Mouse (Mus musculus) embryonic facial prominence, embryonic 14.5 days (tissue): ENCODE measurements around the gene Nrxn3. TPM values are rescaled to one million over a fixed set of nuclear protein-coding genes. Genes with fewer than 3 reads are reported as not detected.

Experiments used
- ATAC-seq: fragments of 200-750 bp; cut with Nextera tagmentation; 2 replicates; pipeline ENCODE4 v1.8.0; 2017; ENCODE audit warnings: low read depth, moderate number of reproducible peaks, moderate TSS enrichment
- DNase-seq: peaks from one replicate; pipeline ENCODE4 v3.0.0-alpha.2; 2015; ENCODE audit warnings: low spot score
- H3K27ac ChIP-seq: fragments of 300-500 bp; sonication (generic); replicated peaks from 2 replicates; pipeline ENCODE4 v1.5.1; 2014; ENCODE audit warnings: low read depth, mild to moderate bottlenecking, low read length, moderate library complexity
- H3K27me3 ChIP-seq: fragments of 300-500 bp; sonication (generic); replicated peaks from 2 replicates; pipeline ENCODE4 v1.6.1; 2014; ENCODE audit warnings: low read length; ENCODE audit not compliant: control insufficient read depth, insufficient read depth
- H3K36me3 ChIP-seq: fragments of 300-500 bp; sonication (generic); 2 replicates; pipeline ENCODE4 v1.6.1; 2014; ENCODE audit warnings: low read length, mixed read lengths; ENCODE audit not compliant: control insufficient read depth, insufficient read depth
- H3K4me1 ChIP-seq: fragments of 300-500 bp; sonication (generic); 2 replicates; pipeline ENCODE4 v1.6.1; 2014; ENCODE audit warnings: antibody characterized with exemption, low read length; ENCODE audit not compliant: control insufficient read depth, insufficient read depth
- H3K4me2 ChIP-seq: fragments of 300-500 bp; sonication (generic); 2 replicates; pipeline ENCODE4 v1.6.1; 2014; ENCODE audit warnings: low read depth, mild to moderate bottlenecking, low read length, moderate library complexity, mixed read lengths
- H3K4me3 ChIP-seq: fragments of 300-500 bp; sonication (generic); 2 replicates; pipeline ENCODE4 v1.5.1; 2014; ENCODE audit warnings: low read depth, mild to moderate bottlenecking, low read length
- H3K9ac ChIP-seq: fragments of 300-500 bp; sonication (generic); 2 replicates; pipeline ENCODE4 v1.6.1; 2014; ENCODE audit warnings: low read depth, mild to moderate bottlenecking, low read length, moderate library complexity, mixed read lengths
- H3K9me3 ChIP-seq: fragments of 300-500 bp; sonication (generic); 2 replicates; pipeline ENCODE4 v1.6.1; 2016; ENCODE audit warnings: low read length; ENCODE audit not compliant: control insufficient read depth
- WGBS: fragments of 180-500 bp; shearing (Covaris S2); extraction: QIAGEN DNeasy Blood & Tissue Kit; methylation state at CpG from one replicate; pipeline ENCODE4 v1.1.7; 2014; 5-methylcytosine and 5-hydroxymethylcytosine counted together
- polyA plus RNA-seq: library from polyadenylated mRNA; unstranded; fragments of >200 nt; fragmentation: Nextera tagmentation; extraction: Ambion mirVana; gene quantifications from 2 replicates; pipeline ENCODE4 v1.2.1, GENCODE M21; 2014

The Nrxn3 gene
- polyA plus RNA-seq, 1 experiment from 2014 or later: 2.6 TPM

DNA sequence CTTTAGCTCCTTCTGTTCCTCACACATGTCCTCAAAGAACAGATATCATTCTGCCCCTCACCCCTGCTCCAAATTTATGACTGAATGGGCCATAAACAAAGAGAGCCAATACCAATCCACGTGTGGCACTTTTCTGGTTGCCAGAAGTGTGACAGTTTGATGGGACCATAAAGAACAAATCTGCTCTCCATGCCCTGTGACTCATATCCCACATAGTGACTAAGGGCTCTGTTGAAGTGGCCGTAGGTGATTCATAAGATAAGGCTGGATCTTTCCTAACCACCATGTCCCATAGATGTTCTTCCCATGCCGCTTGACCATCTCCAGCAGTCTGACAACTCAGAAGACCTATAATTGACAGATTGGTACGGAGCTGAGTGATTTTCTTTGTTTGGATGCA lies 869.8 kb downstream of the Nrxn3 start:
- Histone ChIP-seq H3K9me3 (no peaks in the 10 kb centered on the region), H3K9ac (no peak overlapping the region), H3K4me1 (no peaks in the 10 kb centered on the region), H3K4me3 (no peak overlapping the region), H3K4me2 (no peak overlapping the region), H3K27me3 (no peaks in the 10 kb centered on the region), H3K36me3 (no peaks in the 10 kb centered on the region), H3K27ac (no peak overlapping the region)
- 91% methylated on average over 4 of the region's 4 CpGs for WGBS
- ATAC-seq (no peak), DNase-seq (no peak)

DNA sequence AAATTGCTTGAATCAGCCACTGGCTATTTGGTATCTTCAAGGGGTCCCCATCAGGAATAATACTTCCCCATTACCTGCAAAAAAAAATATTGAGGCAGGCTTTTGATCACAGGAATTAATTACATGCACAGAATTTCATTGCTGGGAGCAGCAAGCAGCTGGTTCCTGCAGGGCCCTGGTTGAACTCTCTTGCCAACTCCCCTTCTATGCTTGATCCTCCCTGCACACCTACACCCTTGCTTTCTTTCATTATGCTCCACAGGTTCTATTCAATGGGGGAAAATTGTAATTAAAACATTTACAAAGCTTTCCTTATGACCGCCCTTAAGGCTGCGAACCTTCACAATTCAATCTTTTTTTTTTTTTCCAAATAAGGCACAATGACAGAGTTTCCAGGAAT lies 891.0 kb downstream of the Nrxn3 start:
- no peak for ATAC-seq

DNA sequence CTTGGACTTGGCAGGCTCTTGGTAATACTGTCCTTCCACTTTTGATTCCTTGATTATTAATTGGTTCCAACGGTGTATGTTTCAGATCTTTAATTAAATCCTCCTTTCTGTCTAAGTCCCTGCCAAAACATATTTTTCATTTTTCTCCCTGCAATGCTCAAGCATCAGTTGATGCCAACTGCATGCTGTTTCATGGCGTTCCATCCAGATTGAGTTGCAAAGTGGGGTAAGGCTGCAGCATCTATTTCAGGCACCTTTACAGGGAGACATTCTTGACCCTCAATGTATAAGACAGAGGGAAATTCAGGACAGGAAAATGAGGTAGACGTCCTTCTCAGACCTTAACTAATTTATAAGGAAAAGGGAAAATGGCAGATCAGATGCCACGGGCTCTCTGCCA lies 903.1 kb downstream of the Nrxn3 start:
- DNase-seq (no peak), ATAC-seq (no peak)
- no peaks in the 10 kb centered on the region for H3K9me3 ChIP-seq
- no peak overlapping the region for H3K9ac ChIP-seq
- WGBS: 61% methylated on average over 4 of the region's 4 CpGs
- no peak overlapping the region for H3K4me3 ChIP-seq
- H3K36me3 ChIP-seq: no peaks in the 10 kb centered on the region
- no peaks in the 10 kb centered on the region for H3K27me3 ChIP-seq
- no peak overlapping the region for H3K27ac ChIP-seq
- H3K4me2 ChIP-seq: no peak overlapping the region
- no peaks in the 10 kb centered on the region for H3K4me1 ChIP-seq

More for the DNA sequence above, 891.0 kb downstream of the Nrxn3 start:
- H3K4me3 ChIP-seq: no peak overlapping the region
- H3K9ac ChIP-seq: no peak overlapping the region
- H3K4me1 ChIP-seq: no peaks in the 10 kb centered on the region
- H3K4me2 ChIP-seq: no peak overlapping the region
- H3K27ac ChIP-seq: no peak overlapping the region
- no peaks in the 10 kb centered on the region for H3K9me3 ChIP-seq
- no peak for DNase-seq
- no peaks in the 10 kb centered on the region for H3K27me3 ChIP-seq
- H3K36me3 ChIP-seq: no peaks in the 10 kb centered on the region
- 63% methylated on average over 2 of the region's 2 CpGs for WGBS

DNA sequence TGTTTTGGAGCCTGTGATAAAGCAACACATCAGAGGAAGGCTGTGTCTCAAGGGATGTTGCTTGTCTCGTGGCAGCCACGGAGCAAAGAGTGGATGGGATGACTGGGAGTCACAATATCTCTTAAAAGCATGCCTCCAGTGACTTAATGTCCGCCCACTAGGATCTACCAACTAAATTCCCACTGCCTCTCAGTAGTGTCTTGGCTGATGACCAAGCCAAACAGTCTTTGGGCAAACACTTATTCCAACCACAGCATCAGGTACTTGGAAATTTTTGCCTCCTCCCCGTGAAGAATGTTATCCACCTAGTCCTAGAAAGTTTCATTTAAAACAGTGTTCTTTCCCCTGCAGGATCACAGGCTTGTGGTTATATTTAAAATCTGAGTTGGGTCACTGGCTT lies 917.4 kb downstream of the Nrxn3 start:
- DNase-seq: no peak

DNA sequence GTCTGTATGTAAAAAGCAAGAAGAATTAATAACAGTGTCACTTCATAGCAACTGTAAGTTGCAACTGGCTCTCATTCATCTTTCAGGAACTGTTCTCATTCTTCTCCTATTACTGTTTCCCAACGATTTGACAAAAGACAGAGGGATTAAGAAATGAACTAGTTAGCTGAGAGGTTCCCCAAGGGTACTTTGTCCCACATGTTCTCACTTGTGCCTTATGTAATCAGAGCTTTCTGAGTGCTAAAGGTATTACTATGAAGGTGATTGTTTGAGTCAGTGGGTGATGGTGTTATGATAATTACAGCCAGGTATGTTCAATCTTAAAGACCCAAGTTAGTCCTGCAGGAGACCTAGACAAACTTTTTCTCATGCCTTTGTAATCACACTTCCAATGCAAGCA lies 918.8 kb downstream of the Nrxn3 start:
- Histone ChIP-seq H3K4me2 (no peak overlapping the region), H3K36me3 (no peaks in the 10 kb centered on the region), H3K9ac (no peak overlapping the region), H3K27me3 (no peaks in the 10 kb centered on the region), H3K4me1 (no peaks in the 10 kb centered on the region), H3K27ac (no peak overlapping the region), H3K9me3 (no peaks in the 10 kb centered on the region), H3K4me3 (no peak overlapping the region)
- 23% methylated on average over 1 of the region's 1 CpGs for WGBS
- DNase-seq (peak; percentile 36), ATAC-seq (peak; percentile 78; the same call in 1 of the 2 replicates)

More for the DNA sequence above, 917.4 kb downstream of the Nrxn3 start:
- Histone ChIP-seq H3K27me3 (no peaks in the 10 kb centered on the region), H3K9ac (no peak overlapping the region), H3K36me3 (no peaks in the 10 kb centered on the region), H3K4me3 (no peak overlapping the region), H3K4me2 (no peak overlapping the region), H3K9me3 (no peaks in the 10 kb centered on the region), H3K4me1 (no peaks in the 10 kb centered on the region), H3K27ac (no peak overlapping the region)
- WGBS: 55% methylated on average over 4 of the region's 4 CpGs
- no peak for ATAC-seq

DNA sequence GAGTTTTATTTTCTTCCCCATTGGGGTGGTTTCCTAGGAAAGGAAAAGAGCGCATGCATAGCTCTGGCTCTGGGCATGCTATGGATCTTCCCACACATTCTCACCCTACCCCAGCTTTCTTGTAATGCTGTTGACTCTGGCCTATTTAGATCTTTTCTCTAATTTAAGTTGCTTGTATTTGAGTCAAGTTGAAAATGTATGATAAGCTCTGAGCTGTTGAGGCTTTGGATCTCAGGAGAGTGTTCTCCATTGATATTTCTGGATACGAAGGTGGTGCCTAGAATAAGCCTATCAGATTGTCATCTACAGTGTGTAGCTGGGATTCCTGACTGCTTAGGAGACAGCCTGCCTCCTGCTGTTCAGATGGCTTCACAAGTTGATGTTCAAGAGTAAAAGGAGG lies 930.5 kb downstream of the Nrxn3 start:
- Histone ChIP-seq H3K9me3 (no peaks in the 10 kb centered on the region), H3K27ac (no peak overlapping the region), H3K36me3 (no peaks in the 10 kb centered on the region), H3K4me3 (no peak overlapping the region), H3K4me2 (no peak overlapping the region), H3K4me1 (no peaks in the 10 kb centered on the region), H3K27me3 (no peaks in the 10 kb centered on the region), H3K9ac (no peak overlapping the region)
- DNase-seq (no peak), ATAC-seq (no peak)
- 76% methylated on average over 2 of the region's 2 CpGs for WGBS

DNA sequence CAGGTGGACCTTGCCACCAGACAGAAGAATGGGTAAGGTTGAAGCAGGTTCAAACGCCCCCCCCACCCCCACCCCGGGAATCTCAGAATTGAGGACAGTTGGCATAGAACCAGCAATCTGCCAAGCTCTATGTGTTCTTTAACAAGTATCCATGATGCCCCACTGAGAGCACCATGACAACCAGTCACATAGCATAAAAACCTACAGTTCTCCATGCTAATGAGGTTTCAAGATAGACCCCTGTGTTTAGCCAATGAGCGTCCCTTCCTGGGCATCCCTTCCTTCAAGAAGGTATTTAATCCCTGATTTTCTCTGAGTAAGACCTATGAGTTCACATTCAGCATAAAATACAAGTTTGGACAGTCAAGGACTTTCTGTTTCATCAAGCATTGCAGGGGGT lies 938.5 kb downstream of the Nrxn3 start:
- Histone ChIP-seq H3K27ac (no peak overlapping the region), H3K4me1 (no peaks in the 10 kb centered on the region), H3K4me2 (no peak overlapping the region), H3K36me3 (no peaks in the 10 kb centered on the region), H3K4me3 (no peak overlapping the region), H3K9me3 (no peaks in the 10 kb centered on the region), H3K27me3 (no peaks in the 10 kb centered on the region), H3K9ac (no peak overlapping the region)
- WGBS: 80% methylated on average over 3 of the region's 3 CpGs
- ATAC-seq: no peak
- DNase-seq: no peak

DNA sequence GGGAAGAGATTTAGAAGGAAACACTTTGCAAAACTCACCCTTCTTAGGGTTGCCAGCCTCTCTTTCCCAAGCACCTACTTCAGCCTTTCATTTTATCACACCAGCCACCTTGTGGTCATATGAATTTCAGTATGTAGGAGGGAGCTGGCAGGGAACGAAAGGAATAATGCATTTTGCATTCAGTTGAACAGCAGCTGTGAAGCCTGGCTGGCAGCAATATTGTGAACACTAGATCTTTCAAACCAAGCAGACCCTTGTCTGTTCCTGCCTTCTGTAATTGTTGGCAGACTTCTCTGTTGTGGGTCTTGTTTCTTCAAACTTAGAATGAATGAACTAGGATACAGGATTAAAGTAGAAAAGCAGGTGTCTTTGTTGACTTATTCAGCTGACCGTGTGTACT lies 946.2 kb downstream of the Nrxn3 start:
- Histone ChIP-seq H3K4me3 (no peak overlapping the region), H3K4me2 (no peak overlapping the region), H3K9ac (no peak overlapping the region), H3K9me3 (no peaks in the 10 kb centered on the region), H3K36me3 (no peaks in the 10 kb centered on the region), H3K27ac (no peak overlapping the region), H3K27me3 (no peaks in the 10 kb centered on the region), H3K4me1 (no peaks in the 10 kb centered on the region)
- peak; percentile 58 for DNase-seq
- ATAC-seq: peak; percentile 53
- WGBS: 49% methylated on average over 2 of the region's 2 CpGs

DNA sequence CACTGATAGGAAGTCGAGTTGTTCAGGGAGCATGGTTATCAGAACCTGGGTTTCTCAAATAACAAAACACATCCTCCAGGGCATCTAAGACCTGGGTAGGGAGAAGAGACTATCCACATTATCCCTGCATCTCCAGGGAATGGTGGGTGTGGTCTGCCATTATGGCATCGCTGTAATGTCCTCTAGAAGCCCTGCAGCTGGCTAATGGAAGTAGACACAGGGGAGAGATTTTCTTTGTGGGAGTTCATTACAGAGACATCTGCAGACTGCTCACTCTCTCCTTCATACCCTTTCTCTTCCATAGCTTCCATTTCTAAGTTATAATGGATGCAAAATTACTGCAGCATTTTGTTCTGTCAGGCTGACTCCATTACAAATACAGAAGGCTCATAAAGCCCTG lies 950.1 kb downstream of the Nrxn3 start:
- H3K4me2 ChIP-seq: no peak overlapping the region
- no peaks in the 10 kb centered on the region for H3K4me1 ChIP-seq
- DNase-seq (peak; percentile 10), ATAC-seq (no peak)
- 73% methylated on average over 2 of the region's 2 CpGs for WGBS
- H3K27ac ChIP-seq: no peak overlapping the region
- H3K27me3 ChIP-seq: no peaks in the 10 kb centered on the region
- H3K4me3 ChIP-seq: no peak overlapping the region
- H3K9me3 ChIP-seq: no peaks in the 10 kb centered on the region
- no peak overlapping the region for H3K9ac ChIP-seq
- no peaks in the 10 kb centered on the region for H3K36me3 ChIP-seq
